Mouse (Mus musculus) kidney, adult 2 months (tissue): ENCODE data around the gene Zp3.

Experiments
- CTCF ChIP-seq: fragments of 200-500 bp; conservative IDR thresholded peaks from 2 replicates; pipeline ENCODE4 v1.5.1; 2011; ENCODE audit warnings: low read depth, mild to moderate bottlenecking, control low read depth, low read length, moderate library complexity, mixed read lengths; ENCODE audit not compliant: insufficient read depth, insufficient read length
- POLR2A ChIP-seq: fragments of 200-500 bp; IDR thresholded peaks from one replicate; pipeline ENCODE4 v1.6.1; 2011; ENCODE audit warnings: low read depth, low read length, control low read depth

DNA sequence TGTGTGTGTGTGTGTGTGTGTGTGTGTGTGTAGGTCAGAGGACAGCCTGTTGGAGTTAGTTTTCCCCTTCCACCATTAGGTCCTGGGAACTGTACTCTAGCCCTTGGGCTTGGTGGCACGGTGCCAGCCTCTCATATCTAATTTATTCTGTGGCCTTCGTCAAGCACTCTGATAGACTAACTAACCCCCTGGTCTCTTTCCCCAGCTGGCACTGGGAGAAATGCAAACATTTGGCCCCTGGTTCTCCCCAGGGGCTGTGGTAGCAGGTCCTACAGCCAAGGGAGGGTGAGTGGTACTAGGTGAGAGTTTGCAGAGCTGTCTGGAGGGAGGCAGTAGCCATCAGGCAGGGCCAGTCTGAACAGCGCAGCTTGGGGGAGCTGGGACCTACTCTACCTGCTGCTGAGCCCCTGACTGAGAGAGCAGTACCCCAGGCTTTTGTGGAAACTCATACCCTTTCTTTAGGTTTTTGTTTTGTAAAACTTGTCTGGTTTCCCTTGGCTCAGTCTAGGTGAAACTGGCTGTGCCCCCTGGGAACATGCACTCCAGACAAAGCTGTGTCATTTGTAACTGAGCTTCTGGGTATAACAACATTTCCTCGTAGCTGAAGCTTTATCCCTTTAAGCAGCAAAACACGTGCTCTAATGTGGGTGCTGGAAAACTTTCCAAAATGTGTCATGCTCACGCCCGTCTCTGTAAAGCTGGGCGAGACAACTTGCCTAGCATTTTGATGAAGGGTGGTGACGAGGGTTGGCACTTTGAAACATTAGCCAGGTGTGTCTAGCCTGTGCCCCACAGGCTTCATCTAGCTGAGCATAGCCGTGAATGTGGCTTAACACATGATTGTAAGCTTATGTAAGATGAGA, 36.3 kb downstream of the Zp3 start:
- TF ChIP-seq CTCF (no peak), POLR2A (no peak)
